Mouse (Mus musculus) cerebral cortex, adult 2 months (tissue): ENCODE measurements around the gene Xylt1.

Source experiments
- WGBS: fragments of 180-500 bp; shearing (Covaris S2); methylation state at CpG from one replicate; pipeline ENCODE4 v1.1.7; 2018; 5-methylcytosine and 5-hydroxymethylcytosine counted together

The Xylt1 gene

DNA sequence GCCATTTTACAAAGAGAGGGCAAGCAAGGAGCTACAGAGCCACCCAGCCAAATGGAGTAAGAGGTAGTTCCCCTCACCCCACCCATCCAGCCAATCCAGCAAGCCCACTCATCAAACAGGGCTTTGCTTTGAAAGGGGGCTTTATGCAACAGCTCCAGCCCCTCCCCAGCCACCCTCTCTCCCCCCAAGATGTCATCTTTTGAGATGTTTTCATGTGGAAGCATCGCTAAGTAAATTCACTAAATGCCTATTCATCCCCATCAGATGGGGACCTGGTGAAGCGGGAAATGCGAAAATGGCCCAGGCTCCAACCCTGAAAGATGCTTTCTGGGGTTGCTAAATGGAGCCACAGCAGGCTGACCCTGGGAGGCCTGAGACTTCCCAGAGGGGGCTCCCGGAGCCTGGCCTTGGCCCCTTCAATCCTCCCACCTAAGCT, 238.0 kb downstream of the Xylt1 start:
- 69% methylated on average over 4 of the region's 4 CpGs for WGBS

GRCm38 (mm10) chr7:117621566-117621965, 240.8 kb downstream of the Xylt1 start:
- 68% methylated on average over 4 of the region's 4 CpGs for WGBS

GRCm38 (mm10) chr7:117622769-117623168, 242.0 kb downstream of the Xylt1 start:
- WGBS: 89% methylated on average over 2 of the region's 2 CpGs

- WGBS: 59% methylated on average over 3 of the region's 3 CpGs
Measured at GRCm38 (mm10) chr7:117628791-117629190, 248.0 kb downstream of the Xylt1 start.

- 58% methylated on average over 5 of the region's 5 CpGs for WGBS
Measured at GRCm38 (mm10) chr7:117630657-117631056, 249.9 kb downstream of the Xylt1 start.

GRCm38 (mm10) chr7:117635584-117635983, 254.8 kb downstream of the Xylt1 start:
- WGBS: 74% methylated on average over 4 of the region's 4 CpGs

- WGBS: 84% methylated on average over 3 of the region's 3 CpGs
Measured at GRCm38 (mm10) chr7:117636713-117637112, 255.9 kb downstream of the Xylt1 start.

DNA sequence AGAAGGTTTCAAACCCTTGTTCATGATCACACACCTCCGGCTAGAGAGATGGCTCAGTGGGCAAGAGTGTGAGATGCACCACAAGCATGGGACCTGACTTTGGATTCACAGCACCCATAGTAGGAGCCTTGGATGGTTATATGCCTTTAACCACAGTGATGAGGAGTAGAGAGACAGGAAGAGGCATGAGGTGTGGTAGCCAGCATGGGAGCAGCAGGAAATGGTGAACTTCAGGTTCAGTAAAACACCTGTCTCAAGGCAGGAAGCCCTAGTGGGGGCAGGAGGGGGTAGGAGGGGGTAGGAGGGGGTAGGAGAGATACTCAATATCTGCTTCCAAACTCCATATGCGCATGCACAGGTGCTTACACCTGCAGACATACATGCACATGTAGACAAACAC, 257.2 kb downstream of the Xylt1 start:
- 100% methylated on average over 2 of the region's 2 CpGs for WGBS

- WGBS: 61% methylated on average over 1 of the region's 1 CpGs
Measured at GRCm38 (mm10) chr7:117652637-117653036, 271.9 kb downstream of the Xylt1 start.

GRCm38 (mm10) chr7:117655732-117656131, 275.0 kb downstream of the Xylt1 start:
- WGBS: 55% methylated on average over 5 of the region's 5 CpGs

DNA sequence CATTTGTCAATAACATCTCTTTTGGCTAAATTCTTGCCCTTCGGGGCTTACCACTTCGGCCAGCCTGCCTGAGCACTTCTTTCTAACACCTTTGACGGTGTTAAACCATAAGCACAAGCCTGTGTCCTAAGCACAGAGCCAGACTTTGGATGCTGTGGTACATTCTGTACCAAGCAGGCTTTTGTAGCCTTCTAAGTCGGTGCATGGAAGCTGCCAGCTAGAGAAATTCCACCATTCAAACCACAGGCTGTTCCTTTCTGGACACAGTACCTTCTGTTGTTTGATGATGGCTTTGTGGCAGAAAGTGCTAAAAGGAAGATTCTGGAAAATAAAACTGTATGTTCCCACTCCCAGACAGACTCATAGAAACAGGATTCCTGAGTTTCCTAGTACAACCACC, 277.4 kb downstream of the Xylt1 start:
- WGBS: 43% methylated on average over 4 of the region's 4 CpGs

GRCm38 (mm10) chr7:117658739-117659138, 278.0 kb downstream of the Xylt1 start:
- 62% methylated on average over 4 of the region's 4 CpGs for WGBS

DNA sequence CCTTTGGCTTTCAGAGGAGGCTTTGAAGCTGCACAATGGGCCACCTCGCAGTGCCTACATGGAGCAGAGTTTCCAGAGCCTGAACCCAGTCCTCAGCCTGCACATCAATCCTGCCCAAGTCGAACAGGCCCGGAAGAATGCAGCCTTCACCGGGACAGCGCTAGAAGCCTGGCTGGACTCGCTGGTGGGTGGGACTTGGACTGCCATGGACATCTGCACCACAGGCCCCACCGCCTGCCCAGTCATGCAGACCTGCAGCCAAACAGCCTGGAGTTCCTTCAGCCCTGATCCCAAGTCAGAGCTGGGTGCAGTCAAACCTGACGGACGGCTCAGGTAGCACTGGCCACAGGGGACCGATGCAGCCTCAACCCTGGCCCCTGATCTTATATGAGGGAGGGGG, 286.5 kb downstream of the Xylt1 start:
- WGBS: 77% methylated on average over 10 of the region's 10 CpGs

GRCm38 (mm10) chr7:117668226-117668625, 287.4 kb downstream of the Xylt1 start:
- WGBS: 74% methylated on average over 9 of the region's 9 CpGs

- WGBS: 51% methylated on average over 7 of the region's 7 CpGs
Measured at GRCm38 (mm10) chr7:117672121-117672591, 291.4 kb downstream of the Xylt1 start.

DNA sequence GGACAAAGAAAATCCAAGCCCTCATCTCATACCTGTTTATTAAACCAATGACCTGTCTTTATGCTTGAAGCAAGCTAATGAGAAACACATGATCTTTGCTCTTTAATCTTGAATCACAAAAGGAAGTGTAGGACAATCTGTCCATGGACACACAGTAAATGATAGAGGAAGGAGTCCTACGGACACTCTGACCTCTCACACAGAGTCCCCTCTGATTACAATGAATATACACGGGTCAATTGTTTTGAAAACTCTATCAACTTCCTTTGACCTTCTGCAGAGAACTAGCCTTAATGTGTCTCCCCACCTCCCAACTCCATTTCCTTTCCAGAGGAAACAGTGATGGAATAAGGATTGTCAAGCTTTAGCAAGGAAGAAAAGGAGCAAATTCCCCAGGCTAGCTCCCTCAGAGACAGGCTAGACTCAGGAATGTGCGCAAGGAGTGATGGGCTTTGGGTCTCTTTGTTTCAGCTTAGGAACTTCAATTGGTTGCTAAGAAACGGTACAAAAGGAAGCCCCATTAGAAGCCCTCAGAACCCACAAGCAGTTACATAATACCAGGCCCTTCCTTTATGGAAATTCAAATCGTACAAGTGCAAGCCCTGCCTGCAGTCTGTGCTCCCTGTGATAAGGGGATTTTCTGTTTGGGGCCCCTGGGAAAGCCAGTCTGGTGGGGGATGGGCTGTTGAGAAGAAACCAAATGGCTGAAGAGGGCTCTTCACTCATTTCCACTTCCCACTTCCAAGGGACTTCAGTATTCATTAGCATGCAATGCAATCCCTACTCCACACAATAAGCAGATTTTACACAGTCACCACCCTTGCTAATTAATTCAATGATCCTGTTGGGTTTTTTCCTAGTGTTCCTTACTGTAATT, 305.6 kb downstream of the Xylt1 start:
- 41% methylated on average over 5 of the region's 5 CpGs for WGBS

GRCm38 (mm10) chr7:117686997-117687302, 306.2 kb downstream of the Xylt1 start:
- 61% methylated on average over 3 of the region's 3 CpGs for WGBS

GRCm38 (mm10) chr7:117695612-117696011, 314.8 kb downstream of the Xylt1 start:
- WGBS: 88% methylated on average over 4 of the region's 4 CpGs

DNA sequence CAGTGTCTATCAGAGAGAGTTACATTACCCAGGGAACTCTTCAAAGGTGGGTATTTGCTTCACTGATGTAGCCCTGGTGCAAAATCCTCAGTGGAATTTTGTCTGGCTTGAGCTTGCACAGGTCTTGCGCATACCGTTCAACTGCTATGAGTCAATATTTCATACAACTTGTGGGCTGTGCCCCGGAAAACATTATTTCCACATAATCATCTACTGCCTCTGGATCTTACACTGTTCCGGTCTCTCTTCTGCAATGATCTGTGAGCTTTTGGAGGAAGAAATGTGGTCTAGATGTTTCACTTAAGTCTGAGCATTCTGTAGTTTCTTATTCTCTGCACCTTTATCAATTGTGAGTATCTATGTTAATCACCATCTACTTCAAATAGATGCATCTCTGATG, 316.9 kb downstream of the Xylt1 start:
- WGBS: 84% methylated on average over 4 of the region's 4 CpGs

DNA sequence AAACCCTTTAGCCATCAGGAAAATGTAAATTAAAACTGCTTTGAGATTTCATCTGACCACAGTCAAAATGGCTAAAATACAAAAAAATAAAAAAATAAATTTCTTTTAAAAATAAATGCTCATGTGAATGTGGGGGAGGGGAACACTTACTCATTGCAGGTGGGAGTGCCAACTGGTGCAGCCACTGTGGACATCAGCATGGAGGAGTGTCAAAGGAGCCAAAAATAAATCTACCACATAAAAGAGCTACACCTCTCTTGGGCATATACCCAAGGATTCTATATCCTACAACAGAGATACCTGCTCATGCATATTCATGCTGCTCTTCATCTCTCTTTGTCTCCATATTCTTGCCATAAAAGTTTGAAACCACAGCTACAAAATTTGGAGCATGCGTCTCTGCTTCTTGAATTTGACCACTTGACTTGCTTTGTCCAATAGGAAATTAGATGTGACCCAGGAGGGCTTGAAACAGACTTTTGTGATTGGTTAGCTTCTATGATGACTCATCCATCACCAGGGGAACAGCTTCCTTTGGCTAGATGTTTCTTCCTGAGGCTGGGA, 317.9 kb downstream of the Xylt1 start:
- 65% methylated on average over 1 of the region's 1 CpGs for WGBS

DNA sequence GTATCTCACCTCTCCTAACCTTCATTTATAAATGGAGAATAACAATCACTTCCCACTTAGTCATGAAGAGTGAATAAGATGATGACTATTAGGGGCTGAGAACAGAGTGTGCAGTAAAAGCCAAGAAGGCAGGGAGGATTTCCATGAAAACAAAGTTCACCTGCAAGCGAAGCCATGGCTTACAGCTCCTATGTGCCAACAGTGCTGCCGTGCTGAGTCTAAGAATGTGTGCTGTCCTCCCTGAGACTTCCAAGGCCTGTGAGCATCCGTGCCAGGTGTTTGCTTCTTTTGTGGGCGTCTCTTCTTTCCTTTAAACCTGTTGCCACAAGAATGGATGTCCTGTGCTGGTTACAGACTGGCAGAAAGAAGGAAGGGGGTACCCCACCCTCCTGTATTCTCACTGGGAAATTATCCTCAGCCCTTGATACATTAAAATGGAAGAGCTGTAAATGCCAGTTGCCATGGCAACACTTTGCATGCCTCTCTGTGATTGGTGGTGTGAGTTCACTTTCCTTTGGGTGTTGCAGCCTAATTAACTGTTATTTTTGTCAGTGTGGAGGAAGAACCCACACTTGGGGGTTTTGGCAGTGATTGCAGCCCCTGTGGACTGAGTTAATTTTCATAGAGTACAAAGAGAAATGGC, 318.7 kb downstream of the Xylt1 start:
- 28% methylated on average over 4 of the region's 4 CpGs for WGBS

DNA sequence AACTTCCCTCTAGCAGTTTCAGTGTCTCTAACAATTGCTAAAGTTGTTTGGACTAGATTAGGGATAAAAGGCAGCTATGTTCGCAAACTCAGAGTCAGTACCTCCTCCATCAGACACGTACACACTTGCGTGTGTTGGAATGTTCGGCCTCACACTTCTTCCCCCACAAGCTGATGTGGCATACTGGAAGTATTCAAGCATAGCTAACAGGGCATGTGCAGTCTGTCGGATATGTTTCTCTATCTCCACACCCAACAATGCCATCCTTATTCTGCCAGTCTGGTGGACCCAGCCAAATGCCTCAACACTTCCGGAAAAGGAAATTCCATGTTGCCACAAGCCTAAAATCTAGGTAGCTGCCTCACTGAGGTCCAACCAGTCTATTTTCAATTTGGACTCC, 319.3 kb downstream of the Xylt1 start:
- 23% methylated on average over 6 of the region's 6 CpGs for WGBS
